Mouse (Mus musculus) v-Abl transformed pro-B cells (cell line): ENCODE results near the gene Krtap26-1.

Experiments used
- in situ Hi-C, 2 experiments: fragments of 400-800 bp; cut with MboI; formaldehyde crosslinking; loops; one replicate each; pipeline ENCODE4 v1.15.1; 2025; ENCODE audit not compliant: unreplicated experiment in 2 of 2

Krtap26-1 gene

GRCm38 (mm10) chr16:88647358-88647846 lies at the start of gene Krtap26-1:
Gene Krtap26-1, minus strand, starts transcription at chr16:88647796.
- in situ Hi-C loops: no loop called here

GRCm38 (mm10) chr16:88696256-88696655 lies 48.7 kb upstream of the Krtap26-1 start:
- in situ Hi-C loops: no loop called here

- in situ Hi-C loops: no loop called here
These were observed 33.7 kb upstream of the Krtap26-1 start for GRCm38 (mm10) chr16:88681282-88681681.

- in situ Hi-C loops: no loop called here
These were observed 31.5 kb upstream of the Krtap26-1 start for GRCm38 (mm10) chr16:88679099-88679498.

- in situ Hi-C loops: no loop called here
These were observed 24.0 kb upstream of the Krtap26-1 start, which contains the start of gene Krtap27-1 for GRCm38 (mm10) chr16:88671571-88671970. Gene Krtap27-1, minus strand, starts transcription at chr16:88671671.

- in situ Hi-C loops: loop anchor here (5.0 to 10.0 kb wide), 2 partner anchors 165 to 1527 kb away; partner anchors contain the start of gene Krtap15 (in 2 of the 2)
These were observed 9.8 kb upstream of the Krtap26-1 start for GRCm38 (mm10) chr16:88657426-88657825.

GRCm38 (mm10) chr16:88651952-88652351 lies 4.4 kb upstream of the Krtap26-1 start:
- in situ Hi-C loops: loop anchor here in 1 of 2 experiments (10.0 kb wide), 1 partner anchor 1533 kb away; no protein-coding TSS in a partner anchor

GRCm38 (mm10) chr16:88651082-88651481 lies 3.5 kb upstream of the Krtap26-1 start:
- in situ Hi-C loops: loop anchor here in 1 of 2 experiments (10.0 kb wide), 1 partner anchor 1534 kb away; no protein-coding TSS in a partner anchor

- in situ Hi-C loops: no loop called here
These were observed 1.1 kb downstream of the Krtap26-1 start for GRCm38 (mm10) chr16:88646366-88647111.

GRCm38 (mm10) chr16:88640053-88640452 lies 7.5 kb downstream of the Krtap26-1 start:
- in situ Hi-C loops: no loop called here

- in situ Hi-C loops: no loop called here
These were observed 12.5 kb downstream of the Krtap26-1 start for GRCm38 (mm10) chr16:88635142-88635541.

- in situ Hi-C loops: no loop called here
These were observed 16.1 kb downstream of the Krtap26-1 start for GRCm38 (mm10) chr16:88631474-88631873.

- in situ Hi-C loops: no loop called here
These were observed 20.0 kb downstream of the Krtap26-1 start, which contains the start of gene 2310079G19Rik for GRCm38 (mm10) chr16:88627566-88627965. Gene 2310079G19Rik, minus strand, starts transcription at chr16:88627666.

GRCm38 (mm10) chr16:88612712-88613111 lies 34.9 kb downstream of the Krtap26-1 start:
- in situ Hi-C loops: no loop called here

- in situ Hi-C loops: no loop called here
These were observed 35.7 kb downstream of the Krtap26-1 start, which contains the start of gene Krtap24-1 for GRCm38 (mm10) chr16:88611922-88612321. Gene Krtap24-1, minus strand, starts transcription at chr16:88612279.

- in situ Hi-C loops: no loop called here
These were observed 43.0 kb downstream of the Krtap26-1 start for GRCm38 (mm10) chr16:88604570-88604969.

GRCm38 (mm10) chr16:88602464-88602863 lies 45.1 kb downstream of the Krtap26-1 start:
- in situ Hi-C loops: no loop called here

GRCm38 (mm10) chr16:88600303-88600702 lies 47.3 kb downstream of the Krtap26-1 start:
- in situ Hi-C loops: no loop called here

GRCm38 (mm10) chr16:88599504-88600237 lies 47.9 kb downstream of the Krtap26-1 start:
- in situ Hi-C loops: no loop called here
